13 mouse cellular contexts compared by ENCODE assay signal in genomic region chr14:18022351-18022750, GRCm38 (mm10).
A peak's percentile ranks its signal among the peaks of the same experiment; 100 is the strongest.
DNase-seq lines count a peak whose midpoint lies in the region; ATAC-seq and TF ChIP-seq lines count a peak whose summit lies in the region.
"Had no signal": no experiment of that assay in that cellular context is flagged by ENCODE, and none has a peak within 500 bp of the region (broad histone marks: within the 10 kb centered on the region; RNA-seq: fewer than 3 reads in every experiment).

No protein-coding gene starts in this region.

- no peaks in the 10 kb centered on the region for H3K36me3 ChIP-seq in hindbrain, postnatal 0 days (ENCODE audit: insufficient read depth, low read length)
- no peaks in the 10 kb centered on the region for H3K36me3 ChIP-seq in hindbrain, embryonic 14.5 days (replicated peaks; ENCODE audit: control insufficient read depth, insufficient read depth)
- no peaks in the 10 kb centered on the region for H3K36me3 ChIP-seq in stomach, postnatal 0 days (ENCODE audit: control insufficient read depth, insufficient read depth, low read length)

- H3K9ac ChIP-seq in hindbrain, postnatal 0 days (replicated peaks; ENCODE audit: low read length): no peak overlapping the region
- H3K9ac ChIP-seq in hindbrain, embryonic 14.5 days: no peak overlapping the region
- no peak overlapping the region for H3K9ac ChIP-seq in stomach, postnatal 0 days (ENCODE audit: low read length)

- no peak overlapping the region for H3K27ac ChIP-seq in hindbrain, postnatal 0 days
- H3K27ac ChIP-seq in hindbrain, embryonic 14.5 days: no peak overlapping the region
- H3K27ac ChIP-seq in stomach, postnatal 0 days (replicated peaks): no peak overlapping the region

- TF ChIP-seq EP300 in stomach, postnatal 0 days (optimal IDR thresholded peaks at IDR 0.05): no peak

- peak; percentile 44 for TF ChIP-seq CTCF in hindbrain, postnatal 0 days (IDR thresholded peaks at IDR 0.05; ENCODE audit: low read depth)
- peak; percentile 56 for TF ChIP-seq CTCF in stomach, postnatal 0 days (IDR thresholded peaks at IDR 0.05; ENCODE audit: low read depth)

- no peaks in the 10 kb centered on the region for H3K4me1 ChIP-seq in hindbrain, postnatal 0 days (ENCODE audit: insufficient read depth, low read length)
- no peaks in the 10 kb centered on the region for H3K4me1 ChIP-seq in hindbrain, embryonic 14.5 days (replicated peaks; ENCODE audit: control insufficient read depth, insufficient read depth, low read length)
- no peaks in the 10 kb centered on the region for H3K4me1 ChIP-seq in stomach, postnatal 0 days (replicated peaks; ENCODE audit: control insufficient read depth, insufficient read depth)

- DNase-seq in hindbrain, postnatal 0 days (ENCODE audit: low spot score): no peak
- DNase-seq in hindbrain, embryonic 14.5 days (ENCODE audit: low spot score): no peak
- DNase-seq in retina, embryonic 14.5 days (ENCODE audit: low spot score): peak; percentile 21
- DNase-seq in retina, postnatal 1 day: no peak
- peak; percentile 27 for DNase-seq in NIH3T3 (ENCODE audit: low read depth)
- DNase-seq in stomach, postnatal 0 days (ENCODE audit: low spot score): no peak
- DNase-seq: cerebellum, adult 18-20 months; gastrocnemius, postnatal 36 days; heart, postnatal 14 days; kidney, adult 18-20 months; left cerebral cortex, postnatal 4 days had no signal

- H3K4me3 ChIP-seq in hindbrain, postnatal 0 days (ENCODE audit: low read length): no peak overlapping the region
- no peak overlapping the region for H3K4me3 ChIP-seq in hindbrain, embryonic 14.5 days (replicated peaks; ENCODE audit: low read length)
- no peak overlapping the region for H3K4me3 ChIP-seq in stomach, postnatal 0 days (ENCODE audit: low read depth, low read length)

- H3K9me3 ChIP-seq in hindbrain, postnatal 0 days (ENCODE audit: low read length): no peaks in the 10 kb centered on the region
- H3K9me3 ChIP-seq in hindbrain, embryonic 14.5 days (ENCODE audit: control insufficient read depth, low read length): no peaks in the 10 kb centered on the region
- no peaks in the 10 kb centered on the region for H3K9me3 ChIP-seq in stomach, postnatal 0 days (ENCODE audit: control insufficient read depth, low read length)

- H3K4me2 ChIP-seq in hindbrain, postnatal 0 days (ENCODE audit: low read depth, low read length): no peak overlapping the region
- no peak overlapping the region for H3K4me2 ChIP-seq in hindbrain, embryonic 14.5 days (replicated peaks)
- H3K4me2 ChIP-seq in stomach, postnatal 0 days (replicated peaks; ENCODE audit: low read depth): no peak overlapping the region

- ATAC-seq in hindbrain, postnatal 0 days: no peak
- ATAC-seq in hindbrain, embryonic 14.5 days (ENCODE audit: low FRiP score): no peak
- ATAC-seq in stomach, postnatal 0 days (ENCODE audit: low FRiP score, low TSS enrichment): no peak
- ATAC-seq in cerebellum, adult (ENCODE audit: insufficient number of reproducible peaks, low FRiP score, low TSS enrichment): no peak
- ATAC-seq: forebrain, embryonic 16.5 days had no signal

- no peaks in the 10 kb centered on the region for H3K27me3 ChIP-seq in hindbrain, postnatal 0 days (ENCODE audit: insufficient read depth, low read length)
- H3K27me3 ChIP-seq in hindbrain, embryonic 14.5 days (ENCODE audit: control insufficient read depth, insufficient read depth, low read length): no peaks in the 10 kb centered on the region
- no peaks in the 10 kb centered on the region for H3K27me3 ChIP-seq in stomach, postnatal 0 days (ENCODE audit: control insufficient read depth, insufficient read depth, low read length)

Comparison
In these comparisons a context has a peak if more than half of its experiments do, and no peak if none do; other contexts are left out.
1. DNase-seq: peak in retina, embryonic 14.5 days (single experiment) and NIH3T3 (single experiment); none in hindbrain, postnatal 0 days (single experiment), hindbrain, embryonic 14.5 days (single experiment), retina, postnatal 1 day (single experiment) and stomach, postnatal 0 days (single experiment).